Mouse (Mus musculus) T-helper 2 cell (primary cell): ENCODE results near the gene Dock2.
"Not testable (repeated sequence)": the region's sequence is repeated elsewhere in the genome, so short reads cannot be mapped to it uniquely, and the experiment has no call there.

Source experiments
- in situ Hi-C: fragments of 300-600 bp; cut with MboI, MseI; formaldehyde crosslinking; loops from one replicate; pipeline ENCODE4 v1.15.1; 2025; ENCODE audit warnings: high pct_unique_total_duplicates

Gene Dock2

GRCm38 (mm10) chr11:34783587-34784043, at the start of gene Dock2:
Gene Dock2, minus strand, starts transcription at chr11:34783892.
- in situ Hi-C loops: loop anchor here (25.0 kb wide), 1 partner anchor 671 kb away; no protein-coding TSS in a partner anchor

GRCm38 (mm10) chr11:34832678-34833077, 49.0 kb upstream of the Dock2 start:
- in situ Hi-C loops: no loop called here

DNA sequence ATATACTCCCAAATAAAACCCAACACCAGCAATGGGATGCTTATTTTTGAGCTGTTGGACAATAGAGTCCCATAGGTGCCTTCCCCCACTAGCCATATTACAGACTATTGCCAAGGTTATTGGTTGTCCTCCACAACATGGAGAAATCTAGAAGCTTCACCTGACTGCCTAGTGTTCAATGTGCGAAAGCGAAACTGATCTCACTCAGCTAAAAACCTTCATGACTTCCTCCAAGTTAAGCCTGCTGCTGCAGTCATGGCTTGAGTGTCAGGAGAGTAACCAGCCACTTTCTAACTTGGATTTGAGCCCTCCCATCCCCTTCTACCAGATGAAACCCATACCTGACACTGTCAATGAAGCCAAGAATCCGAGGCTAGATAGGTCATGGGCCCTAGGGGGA, 44.1 kb upstream of the Dock2 start:
- in situ Hi-C loops: loop anchor here (5.0 kb wide), 1 partner anchor 999 kb away; no protein-coding TSS in a partner anchor

- in situ Hi-C loops: loop anchor here (5.0 kb wide), 1 partner anchor 1000 kb away; no protein-coding TSS in a partner anchor
These were observed 43.2 kb upstream of the Dock2 start for GRCm38 (mm10) chr11:34826940-34827339.

DNA sequence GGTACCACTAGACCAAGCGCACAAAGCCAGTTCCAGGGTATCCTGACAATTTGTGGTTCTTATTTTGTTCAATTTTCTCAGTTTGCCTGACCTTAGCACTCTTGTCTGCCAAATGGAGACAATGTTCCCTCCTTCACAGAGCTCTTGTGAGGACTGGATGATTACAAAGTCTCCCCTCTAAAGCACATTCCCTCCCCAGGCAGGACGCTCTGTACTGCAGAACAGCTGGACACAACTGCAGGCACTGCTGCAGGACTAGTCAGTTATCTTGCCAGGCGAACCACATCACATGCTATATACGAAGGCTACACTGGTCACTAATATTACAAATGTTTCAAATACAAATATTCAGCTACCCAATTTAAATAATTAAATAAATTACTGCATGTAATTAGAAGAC, 41.1 kb upstream of the Dock2 start:
- in situ Hi-C loops: loop anchor here (5.0 kb wide), 1 partner anchor 1003 kb away; no protein-coding TSS in a partner anchor

DNA sequence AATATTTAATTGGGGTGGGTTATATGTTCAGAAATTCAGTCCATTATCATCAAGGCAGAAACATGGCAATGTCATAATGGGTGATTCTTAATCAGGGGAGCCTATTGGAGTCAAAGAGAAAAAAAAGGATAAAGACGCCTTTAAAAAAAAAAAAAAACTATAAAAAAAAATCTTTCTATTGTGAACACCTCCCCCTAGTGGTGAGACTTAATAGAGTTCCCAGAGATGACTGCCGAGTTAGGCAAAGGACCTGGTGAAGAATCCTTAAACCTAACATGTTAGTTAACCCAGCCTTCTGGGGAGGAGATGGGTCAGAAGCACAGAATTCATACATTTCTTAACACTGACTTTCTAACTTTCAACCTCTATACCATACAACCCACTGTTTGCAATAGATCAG, 31.1 kb upstream of the Dock2 start:
- in situ Hi-C loops: loop anchor here (5.0 to 10.0 kb wide), 2 partner anchors 590 to 963 kb away; no protein-coding TSS in a partner anchor

DNA sequence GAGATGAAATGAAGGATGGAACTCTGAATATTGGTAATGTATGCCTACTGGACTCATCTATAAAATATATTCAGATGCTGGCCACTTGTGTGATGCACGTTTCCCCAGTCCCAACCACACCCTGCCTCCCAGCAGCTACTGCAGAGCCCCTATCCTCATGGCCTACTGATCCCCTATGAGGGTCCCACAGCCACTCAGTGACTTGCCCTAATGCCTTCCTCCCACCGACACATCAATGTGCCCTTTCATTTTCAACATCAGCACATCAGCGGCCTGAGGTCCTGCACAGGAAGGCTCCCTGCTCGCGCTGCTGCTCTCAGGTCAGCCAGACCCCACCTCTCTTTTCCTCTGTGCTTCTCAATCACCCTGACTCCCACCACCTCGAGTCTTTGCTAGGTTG, 30.6 kb upstream of the Dock2 start:
- in situ Hi-C loops: loop anchor here (10.0 kb wide), 1 partner anchor 590 kb away; no protein-coding TSS in a partner anchor

GRCm38 (mm10) chr11:34805026-34805425, 21.3 kb upstream of the Dock2 start:
- in situ Hi-C loops: not testable (repeated sequence)

DNA sequence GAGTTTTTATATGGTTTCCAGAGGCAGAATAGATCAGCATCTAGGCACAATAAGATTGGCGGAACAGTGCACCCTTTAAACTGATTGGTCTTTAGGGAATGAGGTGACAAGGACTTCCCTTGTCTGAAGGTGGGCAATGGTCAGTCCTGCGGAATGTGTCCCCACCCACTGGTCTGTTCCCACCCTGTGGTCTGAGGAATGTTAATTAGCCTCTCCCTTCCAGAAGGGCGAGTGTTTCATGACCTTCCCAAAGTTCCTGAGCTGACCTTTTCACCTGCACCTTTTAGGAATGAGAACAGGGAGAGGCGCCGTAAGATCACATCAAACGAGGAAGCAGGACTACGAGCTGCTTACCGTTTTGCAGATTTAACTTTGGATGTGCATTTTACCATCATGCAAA, 14.4 kb upstream of the Dock2 start:
- in situ Hi-C loops: loop anchor here (5.0 to 25.0 kb wide), 2 partner anchors 271 to 686 kb away; no protein-coding TSS in a partner anchor

DNA sequence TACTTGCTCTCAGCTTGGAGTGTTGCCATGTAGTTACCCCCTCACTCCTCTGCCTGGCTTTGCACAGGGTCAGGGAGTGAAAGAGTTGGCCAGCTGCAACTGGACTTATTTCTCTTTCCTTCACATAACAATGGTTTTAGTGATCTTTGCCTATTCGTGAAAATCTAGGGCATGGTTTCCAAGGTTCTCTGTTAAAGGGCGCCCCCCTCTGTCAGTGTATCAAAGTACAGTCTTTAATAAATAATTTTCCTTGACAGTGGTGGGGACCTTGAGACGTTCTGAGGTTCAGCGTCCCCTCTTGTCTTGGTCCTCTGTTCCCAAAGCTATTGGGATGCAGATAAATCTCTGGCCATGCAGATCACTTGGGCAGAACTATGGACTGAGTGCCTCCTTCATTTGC, 12.4 kb upstream of the Dock2 start:
- in situ Hi-C loops: loop anchor here (5.0 to 25.0 kb wide), 2 partner anchors 269 to 684 kb away; no protein-coding TSS in a partner anchor

DNA sequence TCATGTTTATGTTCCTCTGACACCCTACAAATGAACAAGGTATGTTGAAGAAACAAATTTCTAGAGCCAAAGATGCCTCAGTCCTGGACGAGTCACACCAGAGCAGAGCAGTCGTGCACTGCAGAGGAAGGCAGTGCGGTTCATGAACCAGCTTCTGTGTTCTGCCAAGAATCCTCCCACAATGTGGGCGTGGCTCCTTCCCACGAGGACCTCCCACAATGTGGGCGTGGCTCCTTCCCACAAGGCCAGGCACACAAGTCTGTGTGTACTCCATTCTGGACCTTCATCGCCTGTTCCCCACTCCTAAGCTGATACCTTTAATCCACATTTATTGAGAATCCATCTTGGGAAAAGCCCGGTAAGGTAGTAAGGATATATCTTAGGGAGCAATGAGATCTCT, 8.2 kb upstream of the Dock2 start:
- in situ Hi-C loops: loop anchor here (5.0 to 25.0 kb wide), 2 partner anchors 70 to 680 kb away; no protein-coding TSS in a partner anchor

- in situ Hi-C loops: loop anchor here (25.0 kb wide), 1 partner anchor 673 kb away; no protein-coding TSS in a partner anchor
These were observed 1.2 kb upstream of the Dock2 start for GRCm38 (mm10) chr11:34784864-34785263.

- in situ Hi-C loops: loop anchor here (25.0 kb wide), 1 partner anchor 670 kb away; no protein-coding TSS in a partner anchor
These were observed 919 bp downstream of the Dock2 start for GRCm38 (mm10) chr11:34782516-34783430.

DNA sequence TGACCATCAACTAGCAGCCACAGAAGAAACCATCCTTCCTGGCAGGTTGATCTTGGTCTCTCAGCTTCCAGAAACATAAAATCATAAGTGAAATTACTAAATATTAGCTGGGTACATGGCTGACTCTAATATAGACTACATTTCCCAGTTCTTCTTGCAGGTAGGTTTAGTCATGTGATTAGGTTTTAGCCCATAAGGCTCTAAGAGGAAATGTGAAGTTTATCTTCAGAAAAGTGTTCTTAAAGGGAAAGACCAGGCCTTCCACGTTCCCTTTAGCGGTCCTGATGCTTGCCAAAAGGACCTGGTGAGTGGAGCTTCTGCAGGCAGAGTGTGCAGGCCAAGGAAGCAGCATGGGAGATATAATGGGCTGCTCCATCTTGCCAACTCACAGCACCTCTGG, 2.9 kb downstream of the Dock2 start:
- in situ Hi-C loops: loop anchor here (25.0 kb wide), 1 partner anchor 668 kb away; no protein-coding TSS in a partner anchor

DNA sequence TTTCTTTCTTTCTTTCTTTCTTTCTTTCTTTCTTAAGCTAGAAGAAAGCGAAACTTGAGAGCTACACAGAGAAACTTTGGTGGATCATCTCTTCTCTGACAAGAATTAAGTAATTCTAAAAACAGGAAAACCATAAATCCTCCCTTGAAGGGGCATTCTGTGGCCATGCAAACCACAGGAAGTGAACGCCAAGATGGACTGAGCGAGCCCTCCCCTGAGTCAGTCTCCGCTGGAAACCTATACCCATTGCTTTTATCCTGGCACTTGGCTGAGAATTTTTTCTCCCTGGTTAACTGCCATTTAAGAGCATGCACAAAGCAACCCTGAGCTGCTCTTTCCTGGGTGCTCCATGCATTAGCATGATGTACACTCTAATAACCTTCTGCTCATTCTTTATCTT, 3.7 kb downstream of the Dock2 start:
- in situ Hi-C loops: loop anchor here (10.0 to 25.0 kb wide), 2 partner anchors 668 to 845 kb away; no protein-coding TSS in a partner anchor

- in situ Hi-C loops: loop anchor here (10.0 to 25.0 kb wide), 2 partner anchors 666 to 844 kb away; no protein-coding TSS in a partner anchor
These were observed 5.3 kb downstream of the Dock2 start for GRCm38 (mm10) chr11:34778351-34778750.

GRCm38 (mm10) chr11:34777529-34777928, 6.2 kb downstream of the Dock2 start:
- in situ Hi-C loops: loop anchor here (10.0 to 25.0 kb wide), 2 partner anchors 665 to 843 kb away; no protein-coding TSS in a partner anchor

DNA sequence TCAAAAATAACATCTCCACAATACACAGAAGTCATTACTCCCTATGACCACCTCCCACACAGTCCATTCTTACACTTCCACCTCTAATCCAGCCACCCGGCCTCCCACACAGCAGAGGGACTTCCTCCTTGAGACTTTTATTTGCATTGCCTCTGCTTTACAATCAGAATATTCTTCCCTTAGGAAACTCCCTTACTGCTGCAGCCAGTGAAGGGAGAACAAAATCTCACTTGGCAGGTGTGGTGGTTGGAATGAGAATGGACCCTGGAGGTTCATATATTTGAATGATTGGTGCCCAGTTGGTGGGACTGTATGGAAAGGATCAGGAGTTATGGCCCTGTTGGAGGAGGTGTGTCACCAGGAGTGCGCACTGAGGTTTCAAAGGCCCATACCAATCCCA, 7.6 kb downstream of the Dock2 start:
- in situ Hi-C loops: loop anchor here (10.0 to 25.0 kb wide), 2 partner anchors 664 to 841 kb away; no protein-coding TSS in a partner anchor

DNA sequence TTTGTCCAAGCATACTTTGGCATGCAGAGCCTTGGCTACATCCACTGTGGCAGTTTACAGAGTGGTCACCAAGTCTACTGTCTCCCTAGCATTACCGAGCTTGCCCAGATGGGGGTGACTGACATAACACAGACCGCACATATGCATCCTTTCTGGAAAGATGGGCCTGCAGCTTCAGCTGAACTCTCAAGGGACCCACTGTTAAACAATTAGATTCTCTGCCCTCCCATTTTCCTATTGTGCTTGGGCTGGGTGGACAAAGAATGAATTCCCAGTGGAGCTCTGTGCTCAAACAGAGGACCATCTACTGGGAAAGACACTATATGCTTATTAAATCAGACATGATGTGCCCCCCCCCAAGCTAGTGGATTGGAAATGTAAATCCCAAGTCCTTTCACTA, 9.1 kb downstream of the Dock2 start:
- in situ Hi-C loops: loop anchor here (5.0 to 25.0 kb wide), 3 partner anchors 662 to 840 kb away; no protein-coding TSS in a partner anchor

DNA sequence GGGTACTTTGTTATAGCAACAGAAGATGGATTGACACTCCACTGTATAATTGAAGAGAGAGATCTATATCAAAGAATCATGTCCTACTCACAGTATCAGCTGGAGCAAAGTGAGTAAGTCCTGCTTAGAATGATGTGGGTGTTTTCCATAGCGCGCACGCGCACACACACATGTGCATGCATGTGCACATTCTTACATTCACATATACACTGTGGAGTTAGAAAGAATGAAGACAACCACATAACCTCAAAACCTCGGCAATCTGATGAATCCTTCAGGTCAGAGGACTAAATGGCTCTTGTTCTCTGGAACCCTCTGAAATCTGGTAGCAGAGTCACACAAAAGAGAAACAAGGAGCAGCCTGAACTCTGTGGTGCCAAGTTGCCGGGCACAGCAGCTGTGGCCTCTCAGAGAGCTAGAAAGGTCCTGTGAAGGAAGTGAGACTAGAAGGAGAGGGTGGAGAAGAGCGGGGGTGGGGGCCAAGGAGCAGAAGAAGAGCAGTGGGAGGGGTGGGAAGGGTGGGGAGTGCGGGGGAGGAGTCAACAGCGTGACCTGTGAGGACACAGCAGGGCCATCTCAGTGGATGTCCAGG, 10.3 kb downstream of the Dock2 start:
- in situ Hi-C loops: loop anchor here (5.0 to 10.0 kb wide), 2 partner anchors 741 to 839 kb away; no protein-coding TSS in a partner anchor
